Mouse (Mus musculus) neutrophil, adult 59 days (primary cell): ENCODE results near the gene Zfand2a. TPM values are rescaled to one million over a fixed set of nuclear protein-coding genes. Genes with fewer than 3 reads are reported as not detected.

Experiments
- total RNA-seq, 2 experiments: library from RNA; stranded (reverse); gene quantifications; 1 replicate in 1 of 2; 2 replicates in 1 of 2; pipeline ENCODE4 v1.2.4; 2023

The Zfand2a gene
- total RNA-seq: 100 to 1,000 TPM; 134 to 142 TPM

DNA sequence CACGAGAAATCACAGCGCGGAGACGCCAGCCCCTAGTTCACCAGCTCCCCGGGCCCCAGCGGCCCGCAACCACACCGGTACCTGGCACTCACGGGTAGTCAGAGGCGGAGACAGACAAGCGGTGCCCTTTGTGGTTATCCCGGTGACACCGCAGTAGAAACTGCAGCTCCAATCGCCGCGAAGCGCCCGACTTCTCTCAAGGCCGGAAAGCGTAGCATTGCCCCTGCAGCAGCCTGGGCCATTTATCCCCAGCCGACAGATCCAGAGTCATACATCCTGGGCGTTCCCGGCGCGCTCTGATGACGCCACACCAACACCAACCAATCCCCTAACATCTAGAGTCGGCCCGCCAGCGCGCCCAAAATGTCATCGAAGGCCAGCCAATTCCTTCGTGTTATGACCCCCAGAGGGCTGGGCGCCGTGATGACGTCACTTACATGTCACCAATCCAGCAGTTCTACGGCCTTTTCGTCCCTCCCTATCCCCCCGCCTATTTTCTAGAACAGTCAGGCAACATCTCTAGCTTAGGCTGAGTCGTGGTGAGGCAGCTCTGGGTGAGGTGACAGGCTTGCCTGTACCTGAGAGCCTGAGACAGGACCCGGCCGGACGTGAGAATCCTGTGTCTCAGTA is at the start of gene Zfand2a:
Gene Zfand2a (minus strand): TSS at position 365 of the 630 bp plus-strand sequence.

DNA sequence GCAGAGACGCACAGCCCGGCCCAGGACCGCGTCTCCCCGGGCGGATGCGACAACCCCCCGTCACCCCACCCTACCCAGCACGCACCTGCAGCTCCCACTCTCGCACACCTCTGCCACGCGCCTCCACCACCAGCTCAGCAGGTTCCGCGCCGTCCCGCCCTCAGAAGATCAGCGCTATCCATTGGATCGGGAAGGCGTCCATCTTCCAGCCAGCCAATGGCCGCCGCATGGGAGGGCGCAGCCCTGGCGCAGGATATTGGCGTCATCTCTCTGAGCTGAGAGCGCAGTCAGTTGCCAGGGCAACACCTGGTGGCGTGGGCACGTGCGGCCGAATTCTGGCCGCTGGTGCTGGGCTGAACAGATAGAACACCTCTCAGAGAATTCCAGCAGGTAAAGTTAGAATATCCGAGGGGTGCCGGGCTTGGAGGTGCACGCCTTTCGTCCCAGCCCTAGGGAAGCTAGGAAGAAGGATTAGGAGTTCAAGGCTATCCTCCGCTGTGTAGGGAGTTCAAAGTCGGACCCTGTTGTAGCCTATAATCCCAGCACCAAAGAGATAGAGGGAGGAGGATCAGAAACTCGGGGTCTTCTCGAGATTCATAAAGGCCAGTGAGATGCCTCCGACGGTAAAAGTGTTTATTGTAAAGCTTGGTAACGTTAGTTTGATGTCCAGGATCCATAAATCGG is 23.8 kb downstream of the Zfand2a start, which contains the start of gene 3110082I17Rik:
Gene 3110082I17Rik (minus strand): TSS at position 144 of the 684 bp plus-strand sequence.

DNA sequence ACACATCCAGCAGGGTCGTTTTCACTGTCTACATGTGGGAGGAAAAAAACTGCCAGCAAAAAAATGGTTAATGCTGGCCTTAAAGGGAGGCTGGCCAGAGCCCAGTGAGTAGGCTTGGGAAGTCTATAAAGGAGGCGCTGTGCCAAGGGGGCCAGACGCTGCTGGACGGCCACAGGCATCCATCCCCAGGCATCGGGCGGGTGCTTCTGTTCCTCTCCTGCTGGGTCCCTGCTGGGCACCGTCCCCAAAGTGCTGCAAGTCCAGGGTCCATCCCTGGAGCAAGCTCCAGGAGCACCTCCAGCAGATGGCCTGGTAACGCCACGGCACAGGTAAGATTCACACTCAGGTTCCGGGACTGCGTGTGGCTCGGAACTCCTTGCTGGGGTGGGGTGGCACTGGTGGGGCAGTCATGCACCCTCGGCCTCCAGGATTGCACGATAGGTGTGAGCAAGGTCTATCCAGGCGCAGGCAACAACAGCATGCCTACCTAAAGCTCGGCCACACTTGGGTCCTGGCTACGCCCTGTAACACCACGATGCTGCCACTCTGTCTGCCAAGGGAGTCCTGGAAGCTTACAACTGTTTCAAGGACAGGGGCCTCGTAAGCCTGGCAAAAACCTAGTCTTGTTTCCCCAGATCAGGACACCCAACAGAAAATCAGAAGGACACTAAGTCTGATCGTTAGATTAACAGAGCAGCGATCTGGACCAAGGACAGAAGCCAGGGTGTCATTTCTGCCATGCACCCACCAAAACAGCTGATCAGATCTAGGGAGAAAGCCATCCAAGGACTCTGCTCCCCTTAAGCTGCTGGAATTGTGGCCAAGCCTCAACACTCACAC is 61.1 kb downstream of the Zfand2a start, which contains the start of gene Gper1:
Gene Gper1 (plus strand): TSS at position 126 of the 840 bp plus-strand sequence.

Other genes starting within 250 kb of the Zfand2a start
- 10 to 100 TPM; 31.9 to 34.4 TPM for gene Get4, start 232.2 kb downstream of the Zfand2a start, total RNA-seq
- 10 to 100 TPM; 77.5 to 95.1 TPM for gene Adap1, start 158.9 kb downstream of the Zfand2a start, total RNA-seq
- 10 to 100 TPM; 25.7 to 26.6 TPM for gene Cox19, start 133.1 kb downstream of the Zfand2a start, total RNA-seq
- not detected for gene Cyp2w1, start 131.9 kb downstream of the Zfand2a start, total RNA-seq
- gene Gpr146, start 106.9 kb downstream of the Zfand2a start, total RNA-seq: 10 to 100 TPM in 1 of 2 experiments, 1 to 10 TPM in 1; 9.1 to 10.2 TPM
- gene C130050O18Rik, start 79.3 kb downstream of the Zfand2a start, total RNA-seq: 10 to 100 TPM; 29.8 to 32.2 TPM
- under 1 TPM; 0.24 to 0.29 TPM for gene Gper1, start 61.4 kb downstream of the Zfand2a start, total RNA-seq
- gene 3110082I17Rik, start 24.0 kb downstream of the Zfand2a start, total RNA-seq: 10 to 100 TPM in 1 of 2 experiments, 1 to 10 TPM in 1; 9.7 to 11.1 TPM
- gene Uncx, start 58.9 kb upstream of the Zfand2a start, total RNA-seq: not detected